Mouse (Mus musculus): ENCODE measurements around the gene Ccdc146.

- TF ChIP-seq CTCF (IDR thresholded peaks at IDR 0.05; ENCODE audit: control insufficient read depth, insufficient read depth, low read length) (no peak), POLR2A (IDR thresholded peaks at IDR 0.05; ENCODE audit: borderline replicate concordance, control insufficient read depth, low read depth, low read length) (no peak)
Measured at GRCm38 (mm10) chr5:21244575-21244974, 179.9 kb downstream of the Ccdc146 start.

Measured in bone marrow, adult 2 months (tissue).